Mouse (Mus musculus) forebrain, embryonic 10.5 days (tissue): ENCODE data around the gene Rac3. TPM values are rescaled to one million over a fixed set of nuclear protein-coding genes. Genes with fewer than 3 reads are reported as not detected.
"Not testable (repeated sequence)": the region's sequence is repeated elsewhere in the genome, so short reads cannot be mapped to it uniquely, and the experiment has no call there.

Experiments used
- DNase-seq: peaks from one replicate; pipeline ENCODE4 v3.0.0-alpha.2; 2017; ENCODE audit warnings: low spot score; ENCODE audit errors: extremely low spot score
- H3K27ac ChIP-seq: fragments of 300-500 bp; sonication (generic); 2 replicates; pipeline ENCODE4 v1.5.1; 2016; ENCODE audit warnings: mild to moderate bottlenecking
- H3K27me3 ChIP-seq: fragments of 300-500 bp; sonication (generic); 2 replicates; pipeline ENCODE4 v1.6.1; 2016; ENCODE audit warnings: mild to moderate bottlenecking; ENCODE audit not compliant: poor library complexity, severe bottlenecking
- H3K36me3 ChIP-seq: fragments of 300-500 bp; sonication (generic); replicated peaks from 2 replicates; pipeline ENCODE4 v1.6.1; 2016; ENCODE audit warnings: mild to moderate bottlenecking, moderate library complexity
- H3K4me1 ChIP-seq: fragments of 300-500 bp; sonication (generic); 2 replicates; pipeline ENCODE4 v1.6.1; 2016
- H3K4me3 ChIP-seq: fragments of 300-500 bp; sonication (generic); 2 replicates; pipeline ENCODE4 v1.5.1; 2016; ENCODE audit warnings: mild to moderate bottlenecking, moderate library complexity
- H3K9me3 ChIP-seq: fragments of 300-500 bp; sonication (generic); 2 replicates; pipeline ENCODE4 v1.6.1; 2016; ENCODE audit warnings: mild to moderate bottlenecking, moderate library complexity
- WGBS: fragments of 180-500 bp; shearing (Covaris S2); methylation state at CpG from one replicate; pipeline ENCODE4 v1.1.7; 2016; 5-methylcytosine and 5-hydroxymethylcytosine counted together
- polyA plus RNA-seq: library from polyadenylated mRNA; unstranded; fragments of >200 nt; fragmentation: Nextera tagmentation; extraction: Ambion mirVana; gene quantifications from 2 replicates; pipeline ENCODE4 v1.2.1, GENCODE M21; 2016

The Rac3 gene
- polyA plus RNA-seq, 1 experiment from 2014 or later = 28.4 TPM

- H3K4me3 ChIP-seq = no peak overlapping the region
- H3K4me1 ChIP-seq = peaks cover 46% of the 10 kb centered on the region
- H3K27me3 ChIP-seq = peaks cover 74% of the 10 kb centered on the region
- no peaks in the 10 kb centered on the region for H3K9me3 ChIP-seq
- H3K36me3 ChIP-seq = peaks cover 23% of the 10 kb centered on the region
- H3K27ac ChIP-seq = no peak overlapping the region
- DNase-seq = no peak
- 86% methylated on average over 7 of the region's 7 CpGs for WGBS
Observed at GRCm38 (mm10) chr11:120723509-120723908, 2.2 kb downstream of the Rac3 start.

- WGBS = 17% methylated on average over 36 of the region's 36 CpGs
- Histone ChIP-seq H3K27ac (peak overlapping the region; percentile 75), H3K9me3 (no peaks in the 10 kb centered on the region), H3K4me3 (peak overlapping the region; percentile 75), H3K36me3 (0 out of 2 replicates have a peak, but pooled peaks cover 5% of the 10 kb centered on the region), H3K27me3 (peaks cover 79% of the 10 kb centered on the region), H3K4me1 (peaks cover 39% of the 10 kb centered on the region)
- no peak for DNase-seq
Observed at GRCm38 (mm10) chr11:120726243-120727168, 5.2 kb downstream of the Rac3 start.

DNA sequence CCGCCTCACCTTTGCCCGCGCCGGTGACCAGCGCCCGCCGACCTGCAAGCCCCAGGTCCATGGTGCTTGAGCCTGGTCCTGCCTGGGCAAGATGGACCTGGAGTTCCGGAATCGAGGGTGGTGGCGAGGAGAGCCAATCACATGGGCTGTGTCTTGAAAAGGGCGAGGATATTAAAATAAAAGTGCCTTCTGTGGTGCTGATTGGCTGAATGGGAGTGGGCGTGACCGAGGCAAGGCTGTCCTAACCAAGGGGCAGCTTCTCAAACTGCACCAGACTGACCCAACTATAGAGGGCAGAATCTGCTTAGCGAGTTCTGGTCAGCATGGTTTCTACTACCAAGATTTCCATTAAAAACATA, 5.9 kb downstream of the Rac3 start, which contains the start of gene Dcxr:
Dcxr (minus strand) TSS at position 113 of the 359 bp plus-strand sequence.
- Histone ChIP-seq H3K4me3 (peak within 1 kb of the TSS; percentile 75), H3K27me3 (peaks cover 77% of the 10 kb centered on the region), H3K4me1 (peaks cover 33% of the 10 kb centered on the region), H3K9me3 (no peaks in the 10 kb centered on the region), H3K27ac (peak within 1 kb of the TSS; percentile 75), H3K36me3 (0 out of 2 replicates have a peak, but pooled peaks cover 5% of the 10 kb centered on the region)
- WGBS = under 1% methylated on average over 14 of the region's 14 CpGs
- peak; percentile 90 for DNase-seq

DNA sequence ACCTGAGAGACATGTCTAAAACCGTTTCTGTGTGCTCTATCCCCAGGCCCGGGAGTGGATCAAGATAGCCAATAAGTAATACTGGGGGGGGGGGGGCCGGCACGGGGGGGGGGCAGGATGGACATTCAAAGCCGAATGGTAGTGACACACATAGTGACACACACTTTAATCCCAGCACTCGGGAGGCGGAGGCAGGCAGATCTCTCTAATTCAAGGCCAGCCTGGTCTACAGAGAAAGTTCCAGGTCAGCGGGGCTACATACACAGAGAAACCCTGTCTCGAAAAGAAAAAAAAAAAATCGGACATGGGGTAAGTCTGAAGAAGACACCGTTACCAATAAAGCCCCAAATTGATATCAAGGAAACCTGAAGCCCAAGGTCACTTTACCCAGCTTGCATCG, 6.3 kb downstream of the Rac3 start:
- DNase-seq = no peak
- peaks cover 29% of the 10 kb centered on the region for H3K4me1 ChIP-seq
- 0 out of 2 replicates have a peak, but pooled peaks cover 5% of the 10 kb centered on the region for H3K36me3 ChIP-seq
- WGBS = 60% methylated on average over 12 of the region's 12 CpGs
- H3K9me3 ChIP-seq = no peaks in the 10 kb centered on the region
- H3K27me3 ChIP-seq = peaks cover 73% of the 10 kb centered on the region
- H3K4me3 ChIP-seq = peak overlapping the region; percentile 75; the same call in 1 of the 2 replicates
- H3K27ac ChIP-seq = no peak overlapping the region

DNA sequence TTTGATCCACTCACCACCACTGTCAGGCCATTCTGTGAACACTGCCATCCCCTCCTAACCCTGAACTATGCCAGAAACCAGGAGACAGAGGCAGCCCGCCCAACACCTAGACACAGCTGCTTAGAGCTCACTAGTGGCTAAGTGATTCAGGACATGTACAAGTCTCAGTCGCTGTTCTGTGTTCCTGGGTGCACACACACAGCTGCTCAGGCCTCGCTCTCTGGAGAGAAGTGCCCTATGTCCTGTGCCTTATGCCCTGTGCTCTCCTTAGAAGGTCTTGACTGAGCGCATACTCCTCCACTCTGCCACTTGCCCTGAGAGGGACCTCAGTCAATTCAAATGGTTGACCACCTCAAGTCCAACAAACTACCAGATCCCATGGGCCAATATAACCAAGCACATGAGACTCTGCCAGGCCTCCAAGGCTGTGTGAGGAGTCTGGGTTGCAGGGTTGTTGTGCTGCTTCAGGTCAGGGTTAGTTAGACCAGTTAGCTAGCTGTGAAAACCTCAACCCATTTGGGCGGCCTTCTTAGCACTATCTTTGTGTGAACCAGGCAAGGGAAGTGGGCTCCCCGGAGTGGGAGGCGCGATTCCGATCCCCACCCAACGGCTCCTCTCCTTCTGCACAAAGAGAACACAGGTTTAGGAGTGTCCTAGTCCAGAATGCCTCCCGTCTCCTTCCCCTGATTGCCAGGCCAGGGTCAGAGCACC, 7.4 kb downstream of the Rac3 start:
- no peaks in the 10 kb centered on the region for H3K9me3 ChIP-seq
- DNase-seq = no peak
- WGBS = 68% methylated on average over 11 of the region's 11 CpGs
- peak overlapping the region; percentile 37; the same call in 1 of the 2 replicates for H3K4me3 ChIP-seq
- 0 out of 2 replicates have a peak, but pooled peaks cover under 1% of the 10 kb centered on the region for H3K36me3 ChIP-seq
- peak overlapping the region; percentile 66 for H3K27ac ChIP-seq
- peaks cover 28% of the 10 kb centered on the region for H3K4me1 ChIP-seq
- peaks cover 62% of the 10 kb centered on the region for H3K27me3 ChIP-seq

DNA sequence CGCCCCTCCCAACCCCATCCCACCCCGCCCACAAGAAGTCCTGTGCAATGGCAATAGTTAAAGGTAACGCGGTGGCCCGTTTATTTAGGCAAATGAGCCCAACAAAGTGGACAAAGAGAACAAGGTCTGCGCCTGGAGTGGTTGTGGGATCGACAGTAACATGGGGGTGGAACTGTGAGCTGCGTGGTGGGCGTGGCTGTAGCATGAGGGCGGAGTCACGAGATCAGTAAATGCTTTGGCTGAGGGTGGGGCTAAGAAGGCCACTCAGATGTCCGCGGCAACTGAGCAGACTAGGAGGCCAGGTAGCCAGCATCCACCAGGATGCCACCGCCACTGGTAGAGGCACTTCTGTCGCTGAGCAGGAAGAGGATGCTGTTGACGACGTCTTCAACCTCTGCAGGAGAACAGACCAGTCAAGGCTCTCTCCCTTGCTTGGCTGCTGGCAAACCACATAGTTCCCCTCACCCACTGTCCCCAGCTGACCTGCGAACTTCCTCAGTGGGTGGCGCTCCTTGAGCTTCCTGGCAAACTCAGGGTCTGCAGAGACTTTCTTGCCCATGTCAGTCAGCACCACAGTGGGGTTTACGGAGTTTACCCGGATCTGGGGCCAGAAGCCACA, 8.3 kb downstream of the Rac3 start:
- WGBS = 3% methylated on average over 18 of the region's 21 CpGs
- H3K36me3 ChIP-seq, H3K9me3 ChIP-seq: not testable (repeated sequence)
- peak; percentile 64 for DNase-seq
- peaks cover 56% of the 10 kb centered on the region for H3K27me3 ChIP-seq
- peak overlapping the region; percentile 66 for H3K27ac ChIP-seq
- H3K4me3 ChIP-seq = peak overlapping the region; percentile 37
- peaks cover 28% of the 10 kb centered on the region for H3K4me1 ChIP-seq

GRCm38 (mm10) chr11:120730331-120730870, 9.1 kb downstream of the Rac3 start:
- no peak for DNase-seq
- Histone ChIP-seq H3K27me3 (peaks cover 52% of the 10 kb centered on the region), H3K4me3 (no peak overlapping the region), H3K36me3 (no peaks in the 10 kb centered on the region), H3K9me3 (no peaks in the 10 kb centered on the region), H3K27ac (no peak overlapping the region), H3K4me1 (peaks cover 28% of the 10 kb centered on the region)
- 88% methylated on average over 10 of the region's 10 CpGs for WGBS

DNA sequence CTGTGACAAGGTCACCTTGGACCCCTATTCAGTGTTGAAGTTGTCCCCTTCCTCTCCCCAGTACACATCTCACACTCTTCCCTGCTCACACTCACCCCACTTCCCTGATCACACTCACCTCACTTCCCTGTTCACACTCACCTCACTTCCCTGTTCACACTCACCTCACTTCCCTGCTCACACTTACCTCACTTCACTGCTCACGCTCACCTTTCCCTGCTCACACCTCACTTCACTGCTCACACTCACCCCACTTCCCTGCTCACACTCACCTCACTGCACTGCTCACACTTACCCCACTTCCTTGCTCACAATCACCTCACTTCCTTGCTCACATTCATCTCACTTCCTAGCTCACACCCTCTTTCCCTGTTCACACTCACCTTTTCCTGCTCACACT, 10.1 kb downstream of the Rac3 start:
- Histone ChIP-seq H3K27ac (no peak overlapping the region), H3K36me3 (no peaks in the 10 kb centered on the region), H3K27me3 (peaks cover 43% of the 10 kb centered on the region), H3K9me3 (no peaks in the 10 kb centered on the region), H3K4me1 (peaks cover 24% of the 10 kb centered on the region), H3K4me3 (no peak overlapping the region)
- DNase-seq = no peak
- WGBS = 91% methylated on average over 1 of the region's 1 CpGs

- no peak for DNase-seq
- Histone ChIP-seq H3K27ac (no peak within 1 kb of the TSS), H3K27me3 (peaks cover 37% of the 10 kb centered on the region), H3K36me3 (no peaks in the 10 kb centered on the region), H3K9me3 (no peaks in the 10 kb centered on the region), H3K4me3 (no peak within 1 kb of the TSS), H3K4me1 (peaks cover 17% of the 10 kb centered on the region)
- WGBS = 79% methylated on average over 12 of the region's 12 CpGs
Observed at GRCm38 (mm10) chr11:120731858-120732680, 10.8 kb downstream of the Rac3 start, which contains the start of gene Cbr2. Gene Cbr2 (minus strand): TSS chr11:120732114.

- no peak for DNase-seq
- H3K9me3 ChIP-seq = no peaks in the 10 kb centered on the region
- no peak overlapping the region for H3K27ac ChIP-seq
- peaks cover 11% of the 10 kb centered on the region for H3K4me1 ChIP-seq
- WGBS = 71% methylated on average over 6 of the region's 6 CpGs
- H3K27me3 ChIP-seq = peaks cover 30% of the 10 kb centered on the region
- no peaks in the 10 kb centered on the region for H3K36me3 ChIP-seq
- H3K4me3 ChIP-seq = no peak overlapping the region
Observed at GRCm38 (mm10) chr11:120733521-120733920, 12.3 kb downstream of the Rac3 start.

GRCm38 (mm10) chr11:120736424-120736823, 15.2 kb downstream of the Rac3 start:
- DNase-seq = no peak
- Histone ChIP-seq H3K4me3 (no peak overlapping the region), H3K27me3 (peaks cover 5% of the 10 kb centered on the region; the same call in 1 of the 2 replicates), H3K4me1 (no peaks in the 10 kb centered on the region), H3K27ac (no peak overlapping the region), H3K9me3 (no peaks in the 10 kb centered on the region), H3K36me3 (no peaks in the 10 kb centered on the region)
- 72% methylated on average over 6 of the region's 6 CpGs for WGBS
